Mouse (Mus musculus) spleen, adult 2 months (tissue): ENCODE measurements around the gene Nrxn1.

Experiments
- CTCF ChIP-seq: fragments of 200-500 bp; IDR thresholded peaks from 2 replicates; pipeline ENCODE4 v1.5.1; 2011; ENCODE audit warnings: mild to moderate bottlenecking, inconsistent platforms; ENCODE audit not compliant: insufficient read depth, insufficient read length, insufficient replicate concordance; ENCODE audit errors: extremely low read depth
- POLR2A ChIP-seq: fragments of 200-500 bp; IDR thresholded peaks from 2 replicates; pipeline ENCODE4 v1.6.1; 2011; ENCODE audit warnings: low read depth, low read length, inconsistent platforms

DNA sequence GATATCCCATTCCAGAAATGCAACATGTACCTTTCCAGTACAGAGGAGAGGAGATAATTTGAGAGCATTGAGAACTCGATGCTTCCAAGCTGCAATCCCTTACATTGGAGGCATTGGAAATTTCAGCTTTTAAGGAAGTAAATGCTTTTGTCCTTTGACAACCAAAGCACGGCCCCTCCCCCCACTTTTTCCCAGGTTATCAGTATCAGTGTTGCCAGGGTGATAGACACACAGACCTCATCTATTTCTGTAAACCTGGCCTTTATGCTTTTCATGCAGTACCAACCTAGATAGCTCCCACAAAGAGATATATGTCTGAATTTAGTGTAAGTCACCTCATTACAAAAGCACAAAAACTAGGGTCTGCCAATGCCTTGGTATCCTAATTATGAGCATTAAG, 235.6 kb downstream of the Nrxn1 start:
- no peak for TF ChIP-seq CTCF
- no peak for TF ChIP-seq POLR2A
